Mouse (Mus musculus) thymus, adult 2 months (tissue): ENCODE results near the gene Cnksr3.

Experiments
- CTCF ChIP-seq: fragments of 200-500 bp; IDR thresholded peaks from 2 replicates; pipeline ENCODE4 v1.5.1; 2012; ENCODE audit warnings: mild to moderate bottlenecking, control low read depth, low read length, moderate library complexity, borderline replicate concordance; ENCODE audit not compliant: control insufficient read depth, poor library complexity, insufficient read depth; ENCODE audit errors: extremely low read depth
- POLR2A ChIP-seq: fragments of 200-500 bp; IDR thresholded peaks from 2 replicates; pipeline ENCODE4 v1.6.1; 2012; ENCODE audit warnings: mild to moderate bottlenecking, low read length, control low read depth, moderate library complexity; ENCODE audit not compliant: control insufficient read depth, poor library complexity, insufficient read depth; ENCODE audit errors: extremely low read depth

DNA sequence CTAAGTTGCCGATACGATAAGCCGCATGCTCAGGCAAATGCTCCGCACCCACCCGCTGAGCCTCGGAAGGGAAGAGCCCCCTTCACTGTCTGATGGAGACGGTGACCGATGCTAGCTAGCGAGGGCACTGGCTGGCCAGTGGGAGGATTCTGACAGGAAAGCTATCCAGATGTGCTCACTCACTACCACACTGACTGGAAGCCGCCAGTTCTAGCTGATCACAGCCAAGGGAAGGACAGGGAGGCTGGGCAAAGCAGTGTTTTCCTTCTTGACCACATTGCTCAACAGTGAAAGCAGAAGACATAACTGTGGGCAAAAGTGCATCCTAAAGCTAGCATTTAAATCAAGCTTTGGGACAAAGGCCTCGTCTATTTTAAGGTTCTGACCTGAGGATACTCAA is 4.7 kb downstream of the Cnksr3 start:
- TF ChIP-seq CTCF (no peak), POLR2A (no peak)
